Mouse (Mus musculus) heart, embryonic 12.5 days (tissue): ENCODE measurements at regions not wholly inside any gene's neighbourhood (a gene's known extent, or its start where the extent isn't known, plus 50 kb on each side); places are given as distances from the start of the nearest gene placed in this dataset.
"Not testable (repeated sequence)": the region's sequence is repeated elsewhere in the genome, so short reads cannot be mapped to it uniquely, and the experiment has no call there.

Experiments used
- ATAC-seq: fragments of 200-750 bp; cut with Nextera tagmentation; 2 replicates; pipeline ENCODE4 v1.8.0; 2017; ENCODE audit warnings: moderate TSS enrichment, moderate library complexity; ENCODE audit not compliant: insufficient number of reproducible peaks, low FRiP score
- H3K27ac ChIP-seq: fragments of 300-500 bp; sonication (generic); 2 replicates; pipeline ENCODE4 v1.5.1; 2016; ENCODE audit warnings: mild to moderate bottlenecking, moderate library complexity; ENCODE audit not compliant: poor library complexity, severe bottlenecking
- H3K27me3 ChIP-seq: fragments of 300-500 bp; sonication (generic); replicated peaks from 2 replicates; pipeline ENCODE4 v1.6.1; 2016; ENCODE audit warnings: mild to moderate bottlenecking, moderate library complexity
- H3K36me3 ChIP-seq: fragments of 300-500 bp; sonication (generic); 2 replicates; pipeline ENCODE4 v1.6.1; 2016; ENCODE audit warnings: mild to moderate bottlenecking, moderate library complexity
- H3K4me1 ChIP-seq: fragments of 300-500 bp; sonication (generic); replicated peaks from 2 replicates; pipeline ENCODE4 v1.6.1; 2016; ENCODE audit warnings: mild to moderate bottlenecking
- H3K4me2 ChIP-seq: fragments of 300-500 bp; sonication (generic); 2 replicates; pipeline ENCODE4 v1.6.1; 2016; ENCODE audit warnings: mild to moderate bottlenecking, moderate library complexity
- H3K4me3 ChIP-seq: fragments of 300-500 bp; sonication (generic); 2 replicates; pipeline ENCODE4 v1.5.1; 2016; ENCODE audit warnings: mild to moderate bottlenecking
- H3K9ac ChIP-seq: fragments of 300-500 bp; sonication (generic); 2 replicates; pipeline ENCODE4 v1.6.1; 2016; ENCODE audit warnings: mild to moderate bottlenecking, moderate library complexity
- H3K9me3 ChIP-seq: fragments of 300-500 bp; sonication (generic); replicated peaks from 2 replicates; pipeline ENCODE4 v1.6.1; 2016; ENCODE audit warnings: mild to moderate bottlenecking, moderate library complexity
- whole genome bisulfite sequencing: fragments of 180-500 bp; shearing (Covaris S2); methylation state at CpG from one replicate; pipeline ENCODE4 v1.1.7; 2016; 5-methylcytosine and 5-hydroxymethylcytosine counted together

DNA sequence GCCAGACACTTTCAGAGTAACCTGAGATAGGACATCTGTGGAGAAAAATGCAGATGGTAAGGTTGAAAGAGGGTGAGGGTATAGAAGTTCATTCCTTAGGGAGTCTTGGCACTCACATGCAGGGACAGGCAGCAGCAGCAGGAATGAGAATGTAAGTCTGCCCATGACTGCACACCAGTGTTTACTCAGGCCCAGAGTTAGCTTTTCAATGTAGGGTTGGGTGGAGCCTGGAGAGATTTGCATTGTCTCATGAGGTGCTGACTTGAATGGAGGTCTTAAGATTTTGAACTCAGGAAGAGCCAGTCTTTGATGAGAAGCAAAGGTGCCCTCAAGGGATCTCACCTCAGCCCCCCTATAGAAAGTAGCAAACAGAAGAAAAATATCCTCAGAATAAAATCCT lies 918.9 kb downstream of the Adam6a start:
- no peaks in the 10 kb centered on the region for H3K36me3 ChIP-seq
- H3K9me3 ChIP-seq = peaks cover 35% of the 10 kb centered on the region
- H3K27ac ChIP-seq = no peak overlapping the region
- no peak overlapping the region for H3K9ac ChIP-seq
- no peak overlapping the region for H3K4me2 ChIP-seq
- no peak for ATAC-seq
- H3K27me3 ChIP-seq = no peaks in the 10 kb centered on the region
- no peak overlapping the region for H3K4me3 ChIP-seq
- no peaks in the 10 kb centered on the region for H3K4me1 ChIP-seq

DNA sequence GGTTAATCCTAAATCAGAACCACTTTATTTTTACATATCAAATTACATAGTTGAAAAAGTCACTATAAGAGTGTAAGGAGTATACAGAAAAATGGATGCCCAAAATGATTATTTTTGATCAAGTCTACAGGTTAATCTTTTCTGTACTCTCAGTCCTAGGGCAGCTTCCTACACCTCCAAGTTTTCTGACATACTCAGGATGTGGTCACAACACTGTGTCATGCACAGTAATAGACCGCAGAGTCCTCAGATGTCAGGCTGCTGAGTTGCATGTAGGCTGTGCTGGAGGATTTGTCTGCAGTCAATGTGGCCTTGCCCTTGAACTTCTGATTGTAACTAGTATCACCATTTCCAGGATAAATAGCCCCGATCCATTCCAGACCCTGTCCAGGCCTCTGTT lies 925.1 kb downstream of the Adam6a start:
- H3K9ac ChIP-seq = no peak overlapping the region
- H3K4me1 ChIP-seq = no peaks in the 10 kb centered on the region
- H3K27me3 ChIP-seq = no peaks in the 10 kb centered on the region
- H3K27ac ChIP-seq = no peak overlapping the region
- H3K36me3 ChIP-seq = no peaks in the 10 kb centered on the region
- WGBS = 79% methylated on average over 2 of the region's 2 CpGs
- ATAC-seq = no peak
- no peak overlapping the region for H3K4me3 ChIP-seq
- H3K9me3 ChIP-seq = peaks cover 14% of the 10 kb centered on the region; the same call in 1 of the 2 replicates
- H3K4me2 ChIP-seq = no peak overlapping the region

- not testable (repeated sequence) for H3K27me3 ChIP-seq, H3K9ac ChIP-seq, H3K4me3 ChIP-seq, H3K27ac ChIP-seq, H3K36me3 ChIP-seq, H3K4me2 ChIP-seq, ATAC-seq, H3K4me1 ChIP-seq
- peaks cover 18% of the 10 kb centered on the region for H3K9me3 ChIP-seq
Measured at GRCm38 (mm10) chr12:114472678-114473077, 929.0 kb downstream of the Adam6a start.

- no peak for ATAC-seq
- no peaks in the 10 kb centered on the region for H3K27me3 ChIP-seq
- 62% methylated on average over 3 of the region's 3 CpGs for WGBS
Measured at GRCm38 (mm10) chr12:114478741-114479140, 935.0 kb downstream of the Adam6a start.

DNA sequence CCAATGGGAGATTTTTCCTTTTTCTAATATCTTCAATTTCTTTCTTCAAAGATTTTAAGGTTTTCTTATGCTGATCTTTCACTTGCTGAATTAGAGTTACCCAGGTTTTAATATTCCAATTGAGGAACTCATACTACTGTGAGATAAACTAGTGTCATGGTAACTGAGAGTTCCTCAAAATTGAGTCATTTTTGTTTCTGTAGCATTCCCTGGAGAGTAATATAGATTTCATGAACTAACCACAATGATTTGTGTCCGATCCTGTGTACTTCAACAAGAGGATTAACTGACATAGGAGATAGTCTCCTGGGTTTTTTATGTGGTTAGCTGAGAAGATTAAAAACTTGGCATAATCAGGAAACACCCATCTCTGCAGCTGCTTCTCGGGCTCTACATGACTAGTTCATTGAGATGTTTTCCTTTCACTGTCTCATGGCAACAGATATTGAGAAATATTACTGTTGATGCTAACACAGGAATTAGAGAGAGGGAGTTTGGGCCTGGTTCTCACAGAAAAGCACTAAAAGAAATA lies 949.9 kb downstream of the Adam6a start:
- H3K4me2 ChIP-seq, H3K4me1 ChIP-seq, H3K9ac ChIP-seq, H3K4me3 ChIP-seq, H3K27me3 ChIP-seq, H3K36me3 ChIP-seq, ATAC-seq, H3K9me3 ChIP-seq, H3K27ac ChIP-seq: not testable (repeated sequence)
- 51% methylated on average over 2 of the region's 2 CpGs for whole genome bisulfite sequencing

More at GRCm38 (mm10) chr12:114478741-114479140, 935.0 kb downstream of the Adam6a start:
- H3K27ac ChIP-seq = no peak overlapping the region
- H3K9me3 ChIP-seq = peaks cover 13% of the 10 kb centered on the region
- H3K4me3 ChIP-seq = no peak overlapping the region
- no peak overlapping the region for H3K4me2 ChIP-seq
- no peaks in the 10 kb centered on the region for H3K4me1 ChIP-seq
- H3K36me3 ChIP-seq = no peaks in the 10 kb centered on the region
- H3K9ac ChIP-seq = no peak overlapping the region

DNA sequence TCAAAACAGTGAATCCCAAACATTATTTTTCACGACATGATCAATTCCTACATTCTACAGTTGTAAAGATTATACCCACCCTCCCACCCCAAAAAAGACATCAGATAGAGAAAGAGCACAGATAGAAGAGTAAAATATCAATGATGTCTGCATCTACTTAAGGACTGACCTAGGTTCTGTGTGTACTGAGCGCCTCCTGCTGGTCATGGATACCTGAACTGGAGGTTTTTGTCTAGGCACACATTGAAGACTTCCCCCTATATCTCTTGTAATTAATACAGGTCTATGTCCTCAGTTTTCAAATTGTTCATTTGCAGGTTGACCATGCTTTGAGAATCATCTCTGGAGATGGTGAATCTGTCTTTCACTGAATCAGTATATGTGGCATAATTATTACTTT lies 952.0 kb downstream of the Adam6a start:
- Histone ChIP-seq H3K4me3 (no peak overlapping the region), H3K4me1 (no peaks in the 10 kb centered on the region), H3K36me3 (no peaks in the 10 kb centered on the region), H3K9ac (no peak overlapping the region), H3K27ac (no peak overlapping the region), H3K4me2 (no peak overlapping the region), H3K9me3 (no peaks in the 10 kb centered on the region), H3K27me3 (no peaks in the 10 kb centered on the region)
- no peak for ATAC-seq
- 33% methylated on average over 2 of the region's 2 CpGs for WGBS

- ATAC-seq = no peak
- 65% methylated on average over 2 of the region's 2 CpGs for WGBS
- Histone ChIP-seq H3K4me1 (no peaks in the 10 kb centered on the region), H3K4me2 (no peak overlapping the region), H3K9me3 (peaks cover 11% of the 10 kb centered on the region), H3K9ac (no peak overlapping the region), H3K36me3 (no peaks in the 10 kb centered on the region), H3K27me3 (no peaks in the 10 kb centered on the region), H3K27ac (no peak overlapping the region), H3K4me3 (no peak overlapping the region)
Measured at GRCm38 (mm10) chr12:114513143-114513542, 969.4 kb downstream of the Adam6a start.

GRCm38 (mm10) chr12:114542094-114542493 lies 998.4 kb downstream of the Adam6a start:
- H3K4me3 ChIP-seq, H3K9me3 ChIP-seq, H3K27me3 ChIP-seq, H3K36me3 ChIP-seq, H3K27ac ChIP-seq, H3K9ac ChIP-seq, ATAC-seq, H3K4me2 ChIP-seq, H3K4me1 ChIP-seq: not testable (repeated sequence)
- WGBS = 33% methylated on average over 1 of the region's 1 CpGs

DNA sequence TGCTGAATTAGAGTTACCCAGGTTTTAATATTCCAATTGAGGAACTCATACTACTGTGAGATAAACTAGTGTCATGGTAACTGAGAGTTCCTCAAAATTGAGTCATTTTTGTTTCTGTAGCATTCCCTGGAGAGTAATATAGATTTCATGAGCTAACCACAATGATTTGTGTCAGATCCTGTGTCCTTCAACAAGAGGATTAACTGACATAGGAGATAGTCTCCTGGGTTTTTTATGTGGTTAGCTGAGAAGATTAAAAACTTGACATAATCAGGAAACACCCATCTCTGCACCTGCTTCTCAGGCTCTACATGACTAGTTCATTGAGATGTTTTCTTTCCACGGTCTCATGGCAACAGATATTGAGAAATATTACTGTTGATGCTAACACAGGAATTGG lies 1001.2 kb downstream of the Adam6a start:
- not testable (repeated sequence) for ATAC-seq, H3K36me3 ChIP-seq, H3K4me1 ChIP-seq, H3K27me3 ChIP-seq, H3K9ac ChIP-seq, H3K4me3 ChIP-seq, H3K4me2 ChIP-seq, H3K27ac ChIP-seq
- 59% methylated on average over 1 of the region's 1 CpGs for WGBS
- H3K9me3 ChIP-seq = peaks cover 14% of the 10 kb centered on the region

GRCm38 (mm10) chr12:114562440-114562839 lies 1018.7 kb downstream of the Adam6a start:
- Histone ChIP-seq H3K27ac (no peak overlapping the region), H3K9ac (no peak overlapping the region), H3K4me1 (no peaks in the 10 kb centered on the region), H3K27me3 (no peaks in the 10 kb centered on the region), H3K4me2 (no peak overlapping the region), H3K4me3 (no peak overlapping the region), H3K36me3 (no peaks in the 10 kb centered on the region), H3K9me3 (peaks cover 23% of the 10 kb centered on the region)
- ATAC-seq = no peak
- 64% methylated on average over 1 of the region's 1 CpGs for WGBS

DNA sequence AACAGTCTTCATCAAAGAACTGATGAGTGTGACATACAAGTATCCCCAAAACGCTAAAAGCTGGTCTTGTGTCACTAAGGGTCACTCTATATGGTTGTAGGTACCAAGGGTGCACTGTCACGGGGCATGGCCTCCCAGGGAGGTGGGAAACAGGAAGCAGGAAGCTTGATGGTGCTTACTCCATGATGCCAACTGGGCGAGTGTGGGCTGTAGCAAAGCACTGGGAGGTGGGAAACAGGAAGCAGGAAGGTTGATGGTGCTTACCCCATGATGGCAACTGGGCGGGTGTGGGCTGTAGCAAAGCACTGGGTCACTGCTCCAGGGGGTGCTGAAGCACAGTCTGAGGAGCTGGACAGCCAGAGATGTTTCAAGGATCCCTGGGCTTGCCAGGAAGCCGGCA lies 1019.3 kb downstream of the Adam6a start:
- ATAC-seq = no peak
- Histone ChIP-seq H3K9ac (no peak overlapping the region), H3K4me2 (no peak overlapping the region), H3K9me3 (peaks cover 23% of the 10 kb centered on the region), H3K4me3 (no peak overlapping the region), H3K36me3 (no peaks in the 10 kb centered on the region), H3K27ac (no peak overlapping the region), H3K27me3 (no peaks in the 10 kb centered on the region), H3K4me1 (no peaks in the 10 kb centered on the region)
- 47% methylated on average over 5 of the region's 5 CpGs for WGBS

GRCm38 (mm10) chr12:114563683-114564082 lies 1020.0 kb downstream of the Adam6a start:
- Histone ChIP-seq H3K27ac (no peak overlapping the region), H3K36me3 (no peaks in the 10 kb centered on the region), H3K9me3 (peaks cover 23% of the 10 kb centered on the region), H3K4me3 (no peak overlapping the region), H3K9ac (no peak overlapping the region), H3K4me2 (no peak overlapping the region), H3K27me3 (no peaks in the 10 kb centered on the region), H3K4me1 (no peaks in the 10 kb centered on the region)
- ATAC-seq = no peak
- 42% methylated on average over 1 of the region's 1 CpGs for WGBS
